Mouse (Mus musculus) testis, adult 10 weeks (tissue): ENCODE measurements around the gene B230217C12Rik. TPM values are rescaled to one million over a fixed set of nuclear protein-coding genes. Genes with fewer than 3 reads are reported as not detected.

ENCODE experiments used
- polyA plus RNA-seq: library from polyadenylated mRNA; stranded (reverse); fragments of 350-450 nt; fragmentation: Illumina TruSeq; extraction: RNeasy Lipid Tissue Mini Kit (QIAGEN cat#74804); gene quantifications from one replicate; pipeline ENCODE4 v1.2.3, GENCODE M21; 2014; ENCODE audit warnings: low read depth, low replicate concordance

Gene B230217C12Rik
- polyA plus RNA-seq = 3.0 TPM

GRCm38 (mm10) chr11:97840539-97840954, at the start of gene B230217C12Rik:
TSS of gene B230217C12Rik (plus strand) at chr11:97840780.

GRCm38 (mm10) chr11:97798782-97799145, 41.8 kb upstream of the B230217C12Rik start, which contains the start of gene Lasp1:
TSS of gene Lasp1 (plus strand) at chr11:97799000.

GRCm38 (mm10) chr11:97883918-97884600, 43.5 kb downstream of the B230217C12Rik start, which contains the start of gene Fbxo47:
TSS of gene Fbxo47 (minus strand) at chr11:97884154.

Other genes starting within 250 kb of the B230217C12Rik start
- gene Epop, start 211.1 kb upstream of the B230217C12Rik start, polyA plus RNA-seq = not detected
- gene Mllt6, start 177.4 kb upstream of the B230217C12Rik start, polyA plus RNA-seq = 2.0 TPM
- 2.2 TPM for gene Cisd3, start 155.0 kb upstream of the B230217C12Rik start, polyA plus RNA-seq
- 0.76 TPM for gene Pcgf2, start 140.3 kb upstream of the B230217C12Rik start, polyA plus RNA-seq
- gene Psmb3, start 137.4 kb upstream of the B230217C12Rik start, polyA plus RNA-seq = 7.3 TPM
- 1.6 TPM for gene Pip4k2b, start 96.1 kb upstream of the B230217C12Rik start, polyA plus RNA-seq
- gene Cwc25, start 74.2 kb upstream of the B230217C12Rik start, polyA plus RNA-seq = 8.3 TPM
- 13.8 TPM for gene 1700001P01Rik, start 64.9 kb upstream of the B230217C12Rik start, polyA plus RNA-seq
- gene Rpl23, start 58.3 kb upstream of the B230217C12Rik start, polyA plus RNA-seq = 677 TPM
- gene Lasp1, start 41.8 kb upstream of the B230217C12Rik start, polyA plus RNA-seq = 8.6 TPM
- gene Fbxo47, start 43.4 kb downstream of the B230217C12Rik start, polyA plus RNA-seq = 34.0 TPM
- 2.4 TPM for gene Plxdc1, start 145.7 kb downstream of the B230217C12Rik start, polyA plus RNA-seq
- gene Arl5c, start 155.4 kb downstream of the B230217C12Rik start, polyA plus RNA-seq = 0.27 TPM
- gene Cacnb1, start 182.3 kb downstream of the B230217C12Rik start, polyA plus RNA-seq = 2.3 TPM
- 55.1 TPM for gene Rpl19, start 185.9 kb downstream of the B230217C12Rik start, polyA plus RNA-seq
- 0.64 TPM for gene Stac2, start 212.7 kb downstream of the B230217C12Rik start, polyA plus RNA-seq